ENCODE assay signal across 32 mouse cellular contexts in the genomic region with DNA sequence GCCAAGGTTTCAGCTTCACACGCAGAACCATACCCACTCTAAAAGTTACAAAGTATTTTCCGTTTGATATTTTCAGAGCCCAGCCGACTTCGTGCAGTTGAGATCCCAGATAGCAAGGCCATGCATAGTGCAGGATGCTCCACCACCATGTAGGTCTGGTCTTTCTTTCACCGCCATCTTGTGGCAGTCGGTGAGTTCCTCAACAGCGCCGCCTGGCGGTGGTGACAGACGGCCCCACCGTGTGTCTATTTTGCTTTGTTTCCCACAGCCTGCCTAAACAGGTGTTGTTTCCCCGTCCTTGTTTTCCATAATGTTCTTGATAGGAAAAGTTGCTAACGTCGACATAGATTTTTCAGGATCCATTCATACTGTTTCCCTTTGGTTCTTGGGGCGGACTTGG.
DNase-seq lines count a peak whose midpoint lies in the region; TF ChIP-seq lines count a peak whose summit lies in the region.
"Had no signal": no experiment of that assay in that cellular context is flagged by ENCODE, and none has a peak within 500 bp of the region (broad histone marks: within the 10 kb centered on the region; RNA-seq: fewer than 3 reads in every experiment).

No protein-coding gene starts in this region.

- no peak overlapping the region for H3K4me2 ChIP-seq in CH12.LX (ENCODE audit: insufficient read depth, low read depth, poor library complexity, severe bottlenecking)
- H3K4me2 ChIP-seq: embryonic facial prominence, embryonic 12.5 days; forebrain, embryonic 15.5 days; heart, embryonic 12.5 days; hindbrain, embryonic 14.5 days; liver, embryonic 15.5 days; lung, embryonic 15.5 days; midbrain, embryonic 12.5 days; neural tube, embryonic 12.5 days had no signal

- no peaks in the 10 kb centered on the region for H3K36me3 ChIP-seq in CH12.LX (replicated peaks in 1 of 2; ENCODE audit: control insufficient read depth in 1 of 2, insufficient read depth in 1 of 2, low read length in 1 of 2)
- H3K36me3 ChIP-seq: embryonic facial prominence, embryonic 12.5 days; forebrain, embryonic 15.5 days; G1E; heart, embryonic 12.5 days; liver, embryonic 15.5 days; lung, embryonic 15.5 days; midbrain, embryonic 12.5 days; neural tube, embryonic 12.5 days had no signal

- dilution Hi-C loops in CH12.LX (cut with MboI; ENCODE audit: extremely low pct_ligation_motif_present, extremely low pct_unique_long_range_greater_than_20kb, low sequenced_read_pairs) = no loop called here

- in situ Hi-C loops in CH12.LX (cut with MboI; ENCODE audit: low pct_ligation_motif_present, low pct_unique_long_range_greater_than_20kb, low sequenced_read_pairs) = no loop called here

- no peaks in the 10 kb centered on the region for H3K4me1 ChIP-seq in CH12.LX (ENCODE audit: control insufficient read depth in 1 of 2, insufficient read depth in 2 of 2)
- H3K4me1 ChIP-seq: embryonic facial prominence, embryonic 12.5 days; heart, embryonic 12.5 days; liver, embryonic 15.5 days; lung, embryonic 15.5 days; megakaryocyte, embryonic 14.5 days; midbrain, embryonic 12.5 days; neural tube, embryonic 12.5 days had no signal

- peak; percentile 73 for TF ChIP-seq CTCF in layer of hippocampus, adult 2 months (conservative IDR thresholded peaks at IDR 0.05)
- peak in 1 of 2 experiments; percentile 68; a peak in 2 of 4 replicates for TF ChIP-seq CTCF in CH12.LX (conservative IDR thresholded peaks at IDR 0.05 in 1 of 2, IDR thresholded peaks at IDR 0.05 in 1 of 2; ENCODE audit: low read depth in 2 of 2, low read length in 2 of 2)

- no peaks in the 10 kb centered on the region for H3K79me2 ChIP-seq in CH12.LX (replicated peaks; ENCODE audit: control insufficient read depth, extremely low read depth, insufficient read depth, poor library complexity, severe bottlenecking)

- no peak overlapping the region for H3K27ac ChIP-seq in layer of hippocampus, adult 2 months
- H3K27ac ChIP-seq in CH12.LX (ENCODE audit: insufficient read depth, low read depth) = no peak overlapping the region
- H3K27ac ChIP-seq: embryonic facial prominence, embryonic 12.5 days; forebrain, embryonic 15.5 days; gastrocnemius, adult 2 months; heart, adult 2 months; hindbrain, embryonic 14.5 days; liver, embryonic 15.5 days; lung, embryonic 15.5 days; midbrain, embryonic 12.5 days; neural tube, embryonic 12.5 days had no signal

- peak; percentile 3 for TF ChIP-seq RAD21 in CH12.LX (IDR thresholded peaks at IDR 0.05; ENCODE audit: low read depth, low read length)

- peaks cover 36% of the 10 kb centered on the region for H3K9me3 ChIP-seq in CH12.LX (replicated peaks; ENCODE audit: low read length)
- H3K9me3 ChIP-seq: embryonic facial prominence, embryonic 12.5 days; forebrain, embryonic 15.5 days; liver, embryonic 15.5 days; lung, embryonic 15.5 days; midbrain, embryonic 12.5 days; neural tube, embryonic 12.5 days had no signal

- no peak for TF ChIP-seq EP300 in CH12.LX (IDR thresholded peaks at IDR 0.05; ENCODE audit: low read length)

- H3K27me3 ChIP-seq in CH12.LX (replicated peaks) = no peaks in the 10 kb centered on the region
- H3K27me3 ChIP-seq: embryonic facial prominence, embryonic 12.5 days; forebrain, embryonic 15.5 days; heart, embryonic 12.5 days; liver, embryonic 15.5 days; lung, embryonic 15.5 days; megakaryocyte, embryonic 14.5 days; midbrain, embryonic 12.5 days; neural tube, embryonic 12.5 days had no signal

- H3K9ac ChIP-seq in CH12.LX (ENCODE audit: insufficient read depth, low read depth) = no peak overlapping the region
- H3K9ac ChIP-seq: embryonic facial prominence, embryonic 12.5 days; forebrain, embryonic 15.5 days; heart, embryonic 12.5 days; hindbrain, embryonic 14.5 days; liver, embryonic 15.5 days; lung, embryonic 15.5 days; midbrain, embryonic 12.5 days; neural tube, embryonic 12.5 days had no signal

- DNase-seq in cerebellum, postnatal 10 days = peak; percentile 28 to 35
- no peak for DNase-seq in cerebellum, postnatal 36 days
- no peak for DNase-seq in layer of hippocampus, adult 2 months (ENCODE audit: low spot score in 2 of 2)
- no peak for DNase-seq in layer of hippocampus, postnatal 36 days
- no peak for DNase-seq in CH12.LX (ENCODE audit: extremely low read depth)
- peak; percentile 60 for DNase-seq in R1 (ENCODE audit: low read depth, low spot score)
- DNase-seq in adrenal gland, postnatal 14 days = no peak
- DNase-seq in urinary bladder, adult 18-20 months (ENCODE audit: low spot score in 2 of 2) = no peak
- DNase-seq: adrenal gland, postnatal 25 days; cerebellum, adult 18-20 months; cerebellum, postnatal 14 days; gastrocnemius, adult 2 months; heart, adult 2 months; heart, postnatal 4 days; kidney, adult 11 months; kidney, postnatal 25 days; layer of hippocampus, adult 9-11 months; left cerebral cortex, postnatal 4 days; right cerebral cortex, adult 18-20 months; spleen, adult 18-20 months; thymus, postnatal 4 days had no signal

- H3K4me3 ChIP-seq in layer of hippocampus, adult 2 months = no peak overlapping the region
- no peak overlapping the region for H3K4me3 ChIP-seq in CH12.LX (replicated peaks in 1 of 3; ENCODE audit: low read depth in 2 of 3, low read length in 2 of 3, poor library complexity in 1 of 3)
- H3K4me3 ChIP-seq: embryonic facial prominence, embryonic 12.5 days; forebrain, embryonic 15.5 days; gastrocnemius, adult 2 months; heart, adult 2 months; heart, embryonic 12.5 days; liver, embryonic 15.5 days; lung, embryonic 15.5 days; megakaryocyte, embryonic 14.5 days; midbrain, embryonic 12.5 days; myocyte; neural tube, embryonic 12.5 days had no signal

- TF ChIP-seq POLR2A in CH12.LX (IDR thresholded peaks at IDR 0.05; ENCODE audit: low read depth, low read length) = no peak

TF ChIP-seq in CH12.LX, 34 proteins besides CTCF, POLR2A, EP300 and RAD21:
- TF ChIP-seq IRF4 (IDR thresholded peaks at IDR 0.05; ENCODE audit: low read depth, low read length) (no peak), RCOR1 (conservative IDR thresholded peaks at IDR 0.05; ENCODE audit: low read depth, low read length) (no peak), ZKSCAN1 (IDR thresholded peaks at IDR 0.05; ENCODE audit: borderline replicate concordance, low read depth, low read length) (no peak), ZC3H11A (IDR thresholded peaks at IDR 0.05; ENCODE audit: low read depth, low read length) (no peak), SIN3A (IDR thresholded peaks at IDR 0.05; ENCODE audit: low read length) (no peak), SMC3 (IDR thresholded peaks at IDR 0.05; ENCODE audit: low read depth, low read length) (peak; percentile 46)

Comparison
In these comparisons a context has a peak if more than half of its experiments do, and no peak if none do; other contexts are left out.
1. DNase-seq: peak in cerebellum, postnatal 10 days (2 of 2) and R1 (single experiment); none in cerebellum, postnatal 36 days (0 of 2), layer of hippocampus, adult 2 months (0 of 2), layer of hippocampus, postnatal 36 days (0 of 2), CH12.LX (single experiment), adrenal gland, postnatal 14 days (single experiment) and urinary bladder, adult 18-20 months (0 of 2).